Mouse (Mus musculus) intestine, embryonic 16.5 days (tissue): ENCODE data around the gene Tmem59l. TPM values are rescaled to one million over a fixed set of nuclear protein-coding genes. Genes with fewer than 3 reads are reported as not detected.

Experiments used
- ATAC-seq: fragments of 200-750 bp; cut with Nextera tagmentation; 2 replicates; pipeline ENCODE4 v1.8.0; 2017; ENCODE audit warnings: moderate TSS enrichment, moderate library complexity
- H3K27ac ChIP-seq: fragments of 300-500 bp; sonication (generic); 2 replicates; pipeline ENCODE4 v1.5.1; 2014; ENCODE audit warnings: mild to moderate bottlenecking, low read length
- H3K27me3 ChIP-seq: fragments of 300-500 bp; sonication (generic); replicated peaks from 2 replicates; pipeline ENCODE4 v1.6.1; 2014; ENCODE audit warnings: low read length, control low read depth, mixed read lengths; ENCODE audit not compliant: control insufficient read depth, insufficient read depth
- H3K36me3 ChIP-seq: fragments of 300-500 bp; sonication (generic); 2 replicates; pipeline ENCODE4 v1.6.1; 2014; ENCODE audit warnings: low read length, control low read depth; ENCODE audit not compliant: control insufficient read depth, insufficient read depth
- H3K4me1 ChIP-seq: fragments of 300-500 bp; sonication (generic); 2 replicates; pipeline ENCODE4 v1.6.1; 2014; ENCODE audit warnings: low read length, control low read depth, mixed read lengths; ENCODE audit not compliant: control insufficient read depth, insufficient read depth
- H3K4me2 ChIP-seq: fragments of 300-500 bp; sonication (generic); 2 replicates; pipeline ENCODE4 v1.6.1; 2014; ENCODE audit warnings: low read depth, low read length, control low read depth
- H3K4me3 ChIP-seq: fragments of 300-500 bp; sonication (generic); 2 replicates; pipeline ENCODE4 v1.5.1; 2014; ENCODE audit warnings: mild to moderate bottlenecking, low read length
- H3K9ac ChIP-seq: fragments of 300-500 bp; sonication (generic); 2 replicates; pipeline ENCODE4 v1.6.1; 2014; ENCODE audit warnings: low read depth, low read length
- H3K9me3 ChIP-seq: fragments of 300-500 bp; sonication (generic); 2 replicates; pipeline ENCODE4 v1.6.1; 2016; ENCODE audit warnings: low read length, control low read depth; ENCODE audit not compliant: control insufficient read depth
- WGBS: fragments of 180-500 bp; shearing (Covaris S2); extraction: QIAGEN DNeasy Blood & Tissue Kit; methylation state at CpG from one replicate; pipeline ENCODE4 v1.1.7; 2014; 5-methylcytosine and 5-hydroxymethylcytosine counted together
- polyA plus RNA-seq: library from polyadenylated mRNA; unstranded; fragments of >200 nt; fragmentation: Nextera tagmentation; extraction: Ambion mirVana; gene quantifications from 2 replicates; pipeline ENCODE4 v1.2.1, GENCODE M21; 2015

The Tmem59l gene
- polyA plus RNA-seq, 1 experiment from 2014 or later: 3.3 TPM

- H3K9ac ChIP-seq: peak overlapping the region; percentile 34; the same call in 1 of the 2 replicates
Measured at GRCm38 (mm10) chr8:70477269-70477982, 9.7 kb downstream of the Tmem59l start.

GRCm38 (mm10) chr8:70476333-70477268 lies 10.6 kb downstream of the Tmem59l start, which contains the start of gene Klhl26:
Klhl26 (minus strand) TSS chr8:70476968.
- Histone ChIP-seq H3K27ac (peak within 1 kb of the TSS; percentile 62), H3K4me3 (peak within 1 kb of the TSS; percentile 74), H3K4me1 (peaks cover 12% of the 10 kb centered on the region), H3K9me3 (no peaks in the 10 kb centered on the region), H3K4me2 (peak within 1 kb of the TSS; percentile 91), H3K36me3 (no peaks in the 10 kb centered on the region), H3K27me3 (no peaks in the 10 kb centered on the region), H3K9ac (peak within 1 kb of the TSS; percentile 83)
- peak; percentile 89 for ATAC-seq
- under 1% methylated on average over 53 of the region's 53 CpGs for WGBS

More at GRCm38 (mm10) chr8:70477269-70477982, 9.7 kb downstream of the Tmem59l start:
- Histone ChIP-seq H3K4me2 (peak overlapping the region; percentile 91), H3K36me3 (no peaks in the 10 kb centered on the region), H3K27me3 (no peaks in the 10 kb centered on the region), H3K27ac (peak overlapping the region; percentile 52), H3K4me3 (peak overlapping the region; percentile 74), H3K4me1 (peaks cover 12% of the 10 kb centered on the region), H3K9me3 (no peaks in the 10 kb centered on the region)
- WGBS: 3% methylated on average over 21 of the region's 21 CpGs
- peak; percentile 59 for ATAC-seq

DNA sequence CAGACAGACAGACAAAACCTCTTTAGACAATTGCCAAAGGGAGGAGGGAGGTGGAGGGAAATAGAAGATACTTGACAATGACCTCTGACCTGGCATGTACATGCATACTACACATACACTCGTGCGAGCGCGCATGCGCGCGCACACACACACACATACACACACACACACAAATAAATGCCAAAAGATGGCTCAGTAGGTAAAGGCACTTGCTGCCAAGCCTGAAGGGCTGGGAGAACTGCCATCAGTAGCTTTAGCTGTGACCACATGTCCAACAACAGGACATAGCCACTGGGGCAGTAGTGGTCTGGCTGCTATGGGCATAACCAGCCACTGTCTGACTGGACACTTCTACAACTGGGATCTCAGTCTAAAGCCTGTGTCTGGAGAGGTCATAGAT lies 15.3 kb downstream of the Tmem59l start:
- no peaks in the 10 kb centered on the region for H3K9me3 ChIP-seq
- H3K9ac ChIP-seq: no peak overlapping the region
- no peak overlapping the region for H3K4me2 ChIP-seq
- no peaks in the 10 kb centered on the region for H3K36me3 ChIP-seq
- H3K4me1 ChIP-seq: peaks cover 37% of the 10 kb centered on the region
- no peak overlapping the region for H3K27ac ChIP-seq
- WGBS: 93% methylated on average over 7 of the region's 7 CpGs
- no peak for ATAC-seq
- H3K27me3 ChIP-seq: no peaks in the 10 kb centered on the region
- no peak overlapping the region for H3K4me3 ChIP-seq

DNA sequence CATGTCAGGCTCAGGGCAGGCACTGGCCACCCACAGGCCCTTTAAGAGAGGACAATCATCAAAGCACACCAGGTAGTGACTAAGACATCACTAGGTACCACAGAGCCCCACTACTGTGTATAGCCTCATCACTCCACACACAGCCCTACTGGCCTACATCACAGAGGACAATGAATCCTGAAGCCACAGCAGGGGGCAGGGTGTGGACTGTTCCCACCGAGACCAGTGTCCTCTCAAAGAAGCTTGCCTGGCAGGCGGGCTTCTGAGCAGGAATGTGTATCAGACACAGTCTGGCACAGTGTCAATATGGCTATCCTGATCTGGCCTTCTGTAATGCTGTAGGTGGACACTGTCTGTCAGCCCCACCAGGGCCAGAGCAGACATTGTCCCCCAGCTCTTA lies 17.2 kb downstream of the Tmem59l start:
- peak; percentile 8; the same call in 1 of the 2 replicates for ATAC-seq
- H3K9me3 ChIP-seq: no peaks in the 10 kb centered on the region
- peaks cover 4% of the 10 kb centered on the region for H3K36me3 ChIP-seq
- no peak overlapping the region for H3K4me2 ChIP-seq
- H3K4me1 ChIP-seq: peaks cover 29% of the 10 kb centered on the region
- no peak overlapping the region; the same call in 1 of the 2 replicates for H3K9ac ChIP-seq
- H3K27ac ChIP-seq: peak overlapping the region; percentile 59; the same call in 1 of the 2 replicates
- no peaks in the 10 kb centered on the region for H3K27me3 ChIP-seq
- H3K4me3 ChIP-seq: no peak overlapping the region
- WGBS: 59% methylated on average over 2 of the region's 2 CpGs

DNA sequence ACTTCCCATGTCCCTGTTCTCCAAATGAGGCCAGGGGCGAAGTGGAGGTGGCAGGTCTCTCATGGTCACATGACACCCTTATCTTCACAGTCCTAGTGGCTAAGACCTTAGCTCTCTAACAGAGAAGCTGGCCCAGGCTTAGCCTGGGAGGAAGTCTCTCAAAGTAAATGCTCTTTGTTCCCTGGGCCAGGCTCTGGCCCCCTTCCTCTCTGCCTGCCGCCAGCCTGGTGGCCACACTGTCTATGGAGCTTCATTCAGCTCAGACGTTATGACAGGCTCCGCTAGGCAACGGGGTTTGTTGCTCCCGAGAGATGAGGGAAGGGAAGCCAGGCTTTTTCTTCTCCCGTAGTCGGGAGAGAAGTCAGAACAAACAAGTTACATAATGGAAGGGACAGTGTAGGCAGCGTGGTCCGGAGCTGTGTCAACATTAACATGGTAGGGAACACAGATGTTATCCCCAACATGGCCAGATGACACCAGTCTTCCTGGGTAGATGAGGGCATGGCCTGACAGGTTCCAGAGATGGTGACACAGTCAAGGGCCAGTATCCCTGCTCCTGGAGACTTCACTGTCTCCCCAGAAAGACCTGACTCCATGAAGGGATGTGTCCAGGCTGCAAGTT lies 17.8 kb downstream of the Tmem59l start:
- Histone ChIP-seq H3K9me3 (no peaks in the 10 kb centered on the region), H3K4me3 (no peak overlapping the region), H3K9ac (peak overlapping the region; percentile 44; the same call in 1 of the 2 replicates), H3K4me2 (no peak overlapping the region), H3K4me1 (peaks cover 29% of the 10 kb centered on the region), H3K27me3 (no peaks in the 10 kb centered on the region), H3K27ac (peak overlapping the region; percentile 59), H3K36me3 (peaks cover 4% of the 10 kb centered on the region)
- 41% methylated on average over 10 of the region's 10 CpGs for WGBS
- peak; percentile 88 for ATAC-seq

DNA sequence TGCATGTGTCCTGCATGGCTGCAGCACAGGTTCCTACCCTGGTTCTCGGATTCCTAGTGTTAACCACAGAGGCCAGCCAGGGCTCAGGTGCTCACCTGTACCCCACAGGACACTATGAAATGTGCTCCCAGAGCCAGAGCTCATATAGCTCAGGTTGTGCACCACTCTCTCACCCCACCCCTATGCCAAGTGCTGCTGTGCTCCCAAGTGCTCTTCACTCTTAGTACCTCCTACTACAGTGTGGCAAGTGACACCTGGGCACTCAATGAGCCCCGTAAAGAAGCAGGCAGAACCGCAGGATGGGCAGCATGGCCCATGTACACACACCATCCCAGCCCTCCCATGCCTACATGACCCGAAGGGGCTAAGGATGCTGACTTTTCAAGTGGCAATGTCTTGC lies 18.4 kb downstream of the Tmem59l start:
- H3K27ac ChIP-seq: no peak overlapping the region
- H3K4me3 ChIP-seq: no peak overlapping the region
- peaks cover 29% of the 10 kb centered on the region for H3K4me1 ChIP-seq
- H3K4me2 ChIP-seq: no peak overlapping the region
- no peak overlapping the region for H3K9ac ChIP-seq
- no peaks in the 10 kb centered on the region for H3K27me3 ChIP-seq
- no peaks in the 10 kb centered on the region for H3K9me3 ChIP-seq
- 0 out of 2 replicates have a peak, but pooled peaks have one; percentile 8 for ATAC-seq
- peaks cover 4% of the 10 kb centered on the region for H3K36me3 ChIP-seq
- 94% methylated on average over 4 of the region's 4 CpGs for WGBS

DNA sequence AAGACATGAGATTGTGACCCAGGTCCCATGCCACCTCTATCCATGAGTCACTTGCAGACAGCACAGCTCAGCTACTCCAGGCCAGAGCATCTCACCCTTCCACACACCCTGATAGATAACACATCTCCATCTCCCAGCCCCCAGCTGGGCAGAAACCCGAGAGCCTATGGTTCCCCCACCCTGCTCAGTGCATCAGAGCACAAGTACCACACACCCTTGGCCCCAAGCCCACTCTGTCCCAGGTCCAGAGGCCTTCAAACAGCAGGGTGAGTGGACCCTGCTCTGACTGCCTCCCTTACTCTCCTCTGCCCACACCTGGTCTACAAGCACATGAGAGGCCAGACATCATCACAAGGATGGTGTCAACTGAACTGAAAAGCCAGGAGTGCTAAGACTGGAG lies 19.3 kb downstream of the Tmem59l start:
- no peak overlapping the region for H3K4me2 ChIP-seq
- H3K27me3 ChIP-seq: no peaks in the 10 kb centered on the region
- 71% methylated on average over 1 of the region's 1 CpGs for WGBS
- peaks cover 4% of the 10 kb centered on the region for H3K36me3 ChIP-seq
- no peaks in the 10 kb centered on the region for H3K9me3 ChIP-seq
- no peak overlapping the region for H3K27ac ChIP-seq
- H3K4me3 ChIP-seq: no peak overlapping the region
- no peak overlapping the region for H3K9ac ChIP-seq
- H3K4me1 ChIP-seq: peaks cover 29% of the 10 kb centered on the region
- no peak for ATAC-seq

DNA sequence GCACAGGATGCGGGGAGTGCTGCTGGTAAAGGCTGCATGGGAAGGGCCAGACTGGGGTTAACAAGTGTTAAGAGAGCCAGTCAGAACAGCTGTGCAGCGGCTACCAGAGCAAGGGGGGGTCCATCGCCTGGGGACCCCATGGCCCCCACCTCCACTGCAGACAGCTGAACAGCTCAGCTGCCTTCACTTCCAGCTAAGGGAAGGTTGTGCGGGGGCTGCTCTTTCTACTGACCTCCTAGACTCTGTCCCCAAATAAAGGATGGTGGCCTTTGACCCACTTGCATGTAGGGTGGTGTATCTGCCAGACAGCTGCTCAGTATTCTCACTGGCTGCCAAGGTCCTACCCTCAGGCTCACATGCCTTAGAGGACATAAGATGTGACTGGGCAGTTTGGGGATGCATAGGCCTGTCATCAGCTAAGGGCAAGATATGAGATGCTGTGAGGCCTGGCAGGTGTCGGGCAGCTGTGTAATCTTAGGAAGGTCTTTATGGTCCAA lies 19.9 kb downstream of the Tmem59l start:
- WGBS: 65% methylated on average over 5 of the region's 5 CpGs
- H3K4me1 ChIP-seq: peaks cover 29% of the 10 kb centered on the region
- no peak for ATAC-seq
- H3K27me3 ChIP-seq: no peaks in the 10 kb centered on the region
- H3K4me2 ChIP-seq: no peak overlapping the region
- H3K9ac ChIP-seq: no peak overlapping the region
- H3K36me3 ChIP-seq: peaks cover 4% of the 10 kb centered on the region
- H3K4me3 ChIP-seq: no peak overlapping the region
- H3K9me3 ChIP-seq: no peaks in the 10 kb centered on the region
- H3K27ac ChIP-seq: no peak overlapping the region

GRCm38 (mm10) chr8:70466771-70467170 lies 20.4 kb downstream of the Tmem59l start:
- H3K4me2 ChIP-seq: no peak overlapping the region
- H3K36me3 ChIP-seq: peaks cover 4% of the 10 kb centered on the region
- 64% methylated on average over 11 of the region's 11 CpGs for WGBS
- no peak overlapping the region for H3K9ac ChIP-seq
- H3K9me3 ChIP-seq: no peaks in the 10 kb centered on the region
- H3K27ac ChIP-seq: no peak overlapping the region
- no peak for ATAC-seq
- no peaks in the 10 kb centered on the region for H3K27me3 ChIP-seq
- peaks cover 31% of the 10 kb centered on the region for H3K4me1 ChIP-seq
- H3K4me3 ChIP-seq: no peak overlapping the region
